Mouse (Mus musculus) kidney, postnatal 0 days (tissue): Measurements from ENCODE around the gene Masp1. TPM values are rescaled to one million over a fixed set of nuclear protein-coding genes. Genes with fewer than 3 reads are reported as not detected.

Experiments
- ATAC-seq: fragments of 200-750 bp; cut with Nextera tagmentation; replicated peaks from 2 replicates; pipeline ENCODE4 v1.8.0; 2017; ENCODE audit warnings: low read depth, moderate number of reproducible peaks, moderate TSS enrichment, moderate library complexity; ENCODE audit not compliant: low FRiP score
- DNase-seq: peaks from one replicate; pipeline ENCODE4 v3.0.0-alpha.2; 2016; ENCODE audit warnings: low spot score
- H3K27ac ChIP-seq: fragments of 300-500 bp; sonication (generic); 2 replicates; pipeline ENCODE4 v1.5.1; 2014; ENCODE audit warnings: mild to moderate bottlenecking
- H3K27me3 ChIP-seq: fragments of 300-500 bp; sonication (generic); 2 replicates; pipeline ENCODE4 v1.6.1; 2014; ENCODE audit warnings: low read length, mixed read lengths; ENCODE audit not compliant: insufficient read depth
- H3K36me3 ChIP-seq: fragments of 300-500 bp; sonication (generic); 2 replicates; pipeline ENCODE4 v1.6.1; 2014; ENCODE audit warnings: low read length, mixed read lengths; ENCODE audit not compliant: insufficient read depth
- H3K4me1 ChIP-seq: fragments of 300-500 bp; sonication (generic); replicated peaks from 2 replicates; pipeline ENCODE4 v1.6.1; 2014; ENCODE audit warnings: antibody characterized with exemption, low read length, mixed read lengths; ENCODE audit not compliant: insufficient read depth
- H3K4me2 ChIP-seq: fragments of 300-500 bp; sonication (generic); 2 replicates; pipeline ENCODE4 v1.6.1; 2014; ENCODE audit warnings: mild to moderate bottlenecking, low read length, moderate library complexity, mixed read lengths
- H3K4me3 ChIP-seq: fragments of 300-500 bp; sonication (generic); replicated peaks from 2 replicates; pipeline ENCODE4 v1.5.1; 2014; ENCODE audit warnings: low read depth, low read length
- H3K9ac ChIP-seq: fragments of 300-500 bp; sonication (generic); 2 replicates; pipeline ENCODE4 v1.6.1; 2014; ENCODE audit warnings: low read depth, low read length
- H3K9me3 ChIP-seq: fragments of 300-500 bp; sonication (generic); replicated peaks from 2 replicates; pipeline ENCODE4 v1.6.1; 2016; ENCODE audit warnings: low read length, inconsistent platforms, mixed read lengths
- CTCF ChIP-seq: IDR thresholded peaks from 2 replicates; pipeline ENCODE4 v1.5.1; 2016; ENCODE audit warnings: antibody characterized with exemption, low read depth, mild to moderate bottlenecking, moderate library complexity
- WGBS: fragments of 180-500 bp; shearing (Covaris S2); extraction: QIAGEN DNeasy Blood & Tissue Kit; methylation state at CpG from one replicate; pipeline ENCODE4 v1.1.7; 2014; 5-methylcytosine and 5-hydroxymethylcytosine counted together
- polyA plus RNA-seq: library from polyadenylated mRNA; unstranded; fragments of >200 nt; fragmentation: Nextera tagmentation; extraction: Ambion mirVana; gene quantifications from 2 replicates; pipeline ENCODE4 v1.2.1, GENCODE M21; 2015

Gene Masp1
- polyA plus RNA-seq, 1 experiment from 2014 or later = 3.3 TPM

- Histone ChIP-seq H3K27ac (no peak overlapping the region), H3K36me3 (no peaks in the 10 kb centered on the region), H3K9ac (no peak overlapping the region), H3K27me3 (no peaks in the 10 kb centered on the region), H3K4me2 (no peak overlapping the region), H3K4me3 (no peak overlapping the region), H3K4me1 (0 out of 2 replicates have a peak, but pooled peaks cover 3% of the 10 kb centered on the region), H3K9me3 (no peaks in the 10 kb centered on the region)
- no peak for TF ChIP-seq CTCF
- WGBS = 76% methylated on average over 8 of the region's 8 CpGs
- no peak for ATAC-seq
- DNase-seq = no peak
Observed at GRCm38 (mm10) chr16:23496245-23496924, 24.2 kb downstream of the Masp1 start.

GRCm38 (mm10) chr16:23492783-23493182 lies 27.8 kb downstream of the Masp1 start:
- Histone ChIP-seq H3K27ac (no peak overlapping the region), H3K9ac (no peak overlapping the region), H3K36me3 (no peaks in the 10 kb centered on the region), H3K9me3 (no peaks in the 10 kb centered on the region), H3K4me1 (no peaks in the 10 kb centered on the region), H3K4me2 (no peak overlapping the region), H3K27me3 (no peaks in the 10 kb centered on the region), H3K4me3 (no peak overlapping the region)
- no peak for TF ChIP-seq CTCF
- ATAC-seq (no peak), DNase-seq (no peak)
- WGBS = 90% methylated on average over 4 of the region's 4 CpGs

GRCm38 (mm10) chr16:23483292-23483691 lies 37.3 kb downstream of the Masp1 start:
- Histone ChIP-seq H3K9me3 (no peaks in the 10 kb centered on the region), H3K27ac (no peak overlapping the region), H3K4me2 (no peak overlapping the region), H3K27me3 (no peaks in the 10 kb centered on the region), H3K4me3 (no peak overlapping the region), H3K9ac (no peak overlapping the region), H3K4me1 (no peaks in the 10 kb centered on the region), H3K36me3 (no peaks in the 10 kb centered on the region)
- ATAC-seq (no peak), DNase-seq (no peak)
- TF ChIP-seq CTCF = no peak
- 76% methylated on average over 10 of the region's 10 CpGs for WGBS

- H3K4me2 ChIP-seq = no peak overlapping the region
- no peaks in the 10 kb centered on the region for H3K4me1 ChIP-seq
- no peak overlapping the region for H3K9ac ChIP-seq
- H3K36me3 ChIP-seq = no peaks in the 10 kb centered on the region
- no peaks in the 10 kb centered on the region for H3K27me3 ChIP-seq
- DNase-seq = no peak
- WGBS = 93% methylated on average over 12 of the region's 12 CpGs
- no peak overlapping the region for H3K27ac ChIP-seq
- no peaks in the 10 kb centered on the region for H3K9me3 ChIP-seq
- no peak for ATAC-seq
- no peak overlapping the region for H3K4me3 ChIP-seq
- TF ChIP-seq CTCF = no peak
Observed at GRCm38 (mm10) chr16:23482846-23483245, 37.8 kb downstream of the Masp1 start.

GRCm38 (mm10) chr16:23482218-23482617 lies 38.4 kb downstream of the Masp1 start:
- no peaks in the 10 kb centered on the region for H3K4me1 ChIP-seq
- TF ChIP-seq CTCF = no peak
- WGBS = 82% methylated on average over 3 of the region's 3 CpGs

GRCm38 (mm10) chr16:23479872-23480603 lies 40.6 kb downstream of the Masp1 start:
- H3K27ac ChIP-seq = no peak overlapping the region
- no peaks in the 10 kb centered on the region for H3K27me3 ChIP-seq
- DNase-seq (no peak), ATAC-seq (no peak)
- H3K4me1 ChIP-seq = no peaks in the 10 kb centered on the region
- no peak for TF ChIP-seq CTCF
- H3K4me2 ChIP-seq = no peak overlapping the region
- no peak overlapping the region for H3K9ac ChIP-seq
- no peaks in the 10 kb centered on the region for H3K36me3 ChIP-seq
- no peaks in the 10 kb centered on the region for H3K9me3 ChIP-seq
- H3K4me3 ChIP-seq = no peak overlapping the region
- 77% methylated on average over 7 of the region's 7 CpGs for WGBS

More at GRCm38 (mm10) chr16:23482218-23482617, 38.4 kb downstream of the Masp1 start:
- no peak overlapping the region for H3K9ac ChIP-seq
- no peaks in the 10 kb centered on the region for H3K9me3 ChIP-seq
- no peaks in the 10 kb centered on the region for H3K36me3 ChIP-seq
- no peak overlapping the region for H3K27ac ChIP-seq
- ATAC-seq = no peak
- no peak for DNase-seq
- no peaks in the 10 kb centered on the region for H3K27me3 ChIP-seq
- H3K4me2 ChIP-seq = no peak overlapping the region
- H3K4me3 ChIP-seq = no peak overlapping the region
